Mouse (Mus musculus) forebrain, postnatal 0 days (tissue): Measurements from ENCODE around the gene Nynrin. TPM values are rescaled to one million over a fixed set of nuclear protein-coding genes. Genes with fewer than 3 reads are reported as not detected.

ENCODE experiments used
- ATAC-seq: fragments of 200-750 bp; cut with Nextera tagmentation; 2 replicates; pipeline ENCODE4 v1.8.0; 2017; ENCODE audit warnings: mild to moderate bottlenecking, moderate library complexity
- DNase-seq: peaks from one replicate; pipeline ENCODE4 v3.0.0-alpha.2; 2015
- H3K27ac ChIP-seq: fragments of 300-500 bp; sonication (generic); 2 replicates; pipeline ENCODE4 v1.5.1; 2014; ENCODE audit warnings: low read depth, mild to moderate bottlenecking, antibody characterized with exemption, low read length, moderate library complexity, mixed read lengths
- H3K27me3 ChIP-seq: fragments of 300-500 bp; sonication (generic); 2 replicates; pipeline ENCODE4 v1.6.1; 2014; ENCODE audit warnings: mild to moderate bottlenecking, low read length, mixed read lengths; ENCODE audit not compliant: insufficient read depth
- H3K36me3 ChIP-seq: fragments of 300-500 bp; sonication (generic); 2 replicates; pipeline ENCODE4 v1.6.1; 2014; ENCODE audit warnings: mild to moderate bottlenecking, moderate library complexity; ENCODE audit not compliant: insufficient read depth
- H3K4me1 ChIP-seq: fragments of 300-500 bp; sonication (generic); 2 replicates; pipeline ENCODE4 v1.6.1; 2014; ENCODE audit warnings: antibody characterized with exemption; ENCODE audit not compliant: insufficient read depth
- H3K4me2 ChIP-seq: fragments of 300-500 bp; sonication (generic); 2 replicates; pipeline ENCODE4 v1.6.1; 2014; ENCODE audit warnings: low read depth, mild to moderate bottlenecking, moderate library complexity
- H3K4me3 ChIP-seq: fragments of 300-500 bp; sonication (generic); 2 replicates; pipeline ENCODE4 v1.5.1; 2014; ENCODE audit warnings: low read depth, low read length, mixed read lengths
- H3K9ac ChIP-seq: fragments of 300-500 bp; sonication (generic); 2 replicates; pipeline ENCODE4 v1.6.1; 2014; ENCODE audit warnings: mild to moderate bottlenecking
- H3K9me3 ChIP-seq: fragments of 300-500 bp; sonication (generic); 2 replicates; pipeline ENCODE4 v1.6.1; 2016; ENCODE audit warnings: low read length
- CTCF ChIP-seq: sonication (generic); IDR thresholded peaks from 2 replicates; pipeline ENCODE4 v1.5.1; 2016; ENCODE audit warnings: antibody characterized with exemption, control low read depth, low read depth
- WGBS: fragments of 180-500 bp; shearing (Covaris S2); extraction: QIAGEN DNeasy Blood & Tissue Kit; methylation state at CpG from one replicate; pipeline ENCODE4 v1.1.7; 2014; 5-methylcytosine and 5-hydroxymethylcytosine counted together
- polyA plus RNA-seq: library from polyadenylated mRNA; unstranded; fragments of >200 nt; fragmentation: Nextera tagmentation; extraction: Ambion mirVana; gene quantifications from 2 replicates; pipeline ENCODE4 v1.2.1, GENCODE M21; 2015
- total RNA-seq: library from RNA; depleted of rRNA; stranded (reverse); fragments of >200 nt; gene quantifications from 2 replicates; pipeline ENCODE4 v1.2.3, GENCODE M21; 2014

Nynrin gene
- total and polyA plus RNA-seq, 2 experiments from 2014 or later = 5.5 to 28.5 TPM

- H3K9me3 ChIP-seq = no peaks in the 10 kb centered on the region
- H3K27ac ChIP-seq = peak within 1 kb of the TSS; percentile 69
- 4% methylated on average over 44 of the region's 46 CpGs for WGBS
- no peak for TF ChIP-seq CTCF
- no peaks in the 10 kb centered on the region for H3K27me3 ChIP-seq
- H3K36me3 ChIP-seq = no peaks in the 10 kb centered on the region
- peak within 1 kb of the TSS; percentile 98 for H3K4me2 ChIP-seq
- peaks cover 23% of the 10 kb centered on the region; the same call in 1 of the 2 replicates for H3K4me1 ChIP-seq
- H3K4me3 ChIP-seq = peak within 1 kb of the TSS; percentile 56
- peak; percentile 69 for ATAC-seq
- H3K9ac ChIP-seq = peak within 1 kb of the TSS; percentile 62
- peak; percentile 70 for DNase-seq
Measured at GRCm38 (mm10) chr14:55822991-55823762, 30.6 kb upstream of the Nynrin start, which contains the start of gene Nfatc4. Gene Nfatc4 (plus strand): TSS chr14:55823144.

- peak overlapping the region; percentile 41; the same call in 1 of the 2 replicates for H3K27ac ChIP-seq
- no peaks in the 10 kb centered on the region for H3K36me3 ChIP-seq
- TF ChIP-seq CTCF = no peak
- peaks cover 23% of the 10 kb centered on the region; the same call in 1 of the 2 replicates for H3K4me1 ChIP-seq
- 0 out of 2 replicates have a peak overlapping the region, but pooled peaks have one; percentile 62 for H3K9ac ChIP-seq
- H3K4me3 ChIP-seq = peak overlapping the region; percentile 56
- peak overlapping the region; percentile 98 for H3K4me2 ChIP-seq
- peak; percentile 26 for DNase-seq
- WGBS = 3% methylated on average over 10 of the region's 10 CpGs
- no peak for ATAC-seq
- no peaks in the 10 kb centered on the region for H3K9me3 ChIP-seq
- no peaks in the 10 kb centered on the region for H3K27me3 ChIP-seq
Measured at GRCm38 (mm10) chr14:55824001-55824480, 29.8 kb upstream of the Nynrin start.

- 1% methylated on average over 30 of the region's 32 CpGs for WGBS
- Histone ChIP-seq H3K4me1 (peaks cover 23% of the 10 kb centered on the region; the same call in 1 of the 2 replicates), H3K9me3 (no peaks in the 10 kb centered on the region), H3K27ac (peak overlapping the region; percentile 57), H3K4me3 (peak overlapping the region; percentile 45), H3K9ac (peak overlapping the region; percentile 55), H3K36me3 (no peaks in the 10 kb centered on the region), H3K27me3 (no peaks in the 10 kb centered on the region), H3K4me2 (peak overlapping the region; percentile 98)
- peak; percentile 15 for DNase-seq
- no peak for ATAC-seq
- TF ChIP-seq CTCF = no peak
Measured at GRCm38 (mm10) chr14:55824481-55825215, 29.2 kb upstream of the Nynrin start.

- Histone ChIP-seq H3K27me3 (no peaks in the 10 kb centered on the region), H3K36me3 (no peaks in the 10 kb centered on the region), H3K4me1 (peaks cover 23% of the 10 kb centered on the region; the same call in 1 of the 2 replicates), H3K9me3 (no peaks in the 10 kb centered on the region), H3K27ac (peak overlapping the region; percentile 57), H3K9ac (peak overlapping the region; percentile 55), H3K4me3 (peak overlapping the region; percentile 45), H3K4me2 (peak overlapping the region; percentile 98)
- peak; percentile 31 for TF ChIP-seq CTCF
- WGBS = 1% methylated on average over 23 of the region's 37 CpGs
- DNase-seq = peak; percentile 66
- ATAC-seq = peak; percentile 14; the same call in 1 of the 2 replicates
Measured at GRCm38 (mm10) chr14:55825216-55826051, 28.4 kb upstream of the Nynrin start.

GRCm38 (mm10) chr14:55826142-55826541 lies 27.7 kb upstream of the Nynrin start:
- H3K4me1 ChIP-seq = peaks cover 23% of the 10 kb centered on the region; the same call in 1 of the 2 replicates
- no peak overlapping the region for H3K27ac ChIP-seq
- DNase-seq (no peak), ATAC-seq (no peak)
- H3K27me3 ChIP-seq = no peaks in the 10 kb centered on the region
- TF ChIP-seq CTCF = no peak
- H3K9ac ChIP-seq = peak overlapping the region; percentile 22; the same call in 1 of the 2 replicates
- H3K9me3 ChIP-seq = no peaks in the 10 kb centered on the region
- 5% methylated on average over 15 of the region's 15 CpGs for WGBS
- H3K4me3 ChIP-seq = peak overlapping the region; percentile 45
- H3K36me3 ChIP-seq = no peaks in the 10 kb centered on the region
- peak overlapping the region; percentile 98 for H3K4me2 ChIP-seq
